Mouse (Mus musculus) bone marrow macrophage, adult 2 months (primary cell): ENCODE results near the gene Usp11. TPM values are rescaled to one million over a fixed set of nuclear protein-coding genes. Genes with fewer than 3 reads are reported as not detected.

Experiments used
- H3K27ac ChIP-seq: 2 replicates; pipeline ENCODE4 v1.5.1; 2012; ENCODE audit warnings: low read depth, low read length; ENCODE audit not compliant: insufficient read depth
- H3K4me1 ChIP-seq: 2 replicates; pipeline ENCODE4 v1.6.1; 2012; ENCODE audit warnings: low read length; ENCODE audit not compliant: control insufficient read depth, insufficient read depth
- H3K4me3 ChIP-seq: 2 replicates; pipeline ENCODE4 v1.5.1; 2012; ENCODE audit warnings: mild to moderate bottlenecking, low read length, moderate library complexity; ENCODE audit not compliant: insufficient read depth
- CTCF ChIP-seq: IDR thresholded peaks from 2 replicates; pipeline ENCODE4 v1.5.1; 2012; ENCODE audit warnings: low read depth, mild to moderate bottlenecking, low read length, moderate library complexity
- POLR2A ChIP-seq: IDR thresholded peaks from 2 replicates; pipeline ENCODE4 v1.6.1; 2012; ENCODE audit warnings: mild to moderate bottlenecking, low read depth, low read length, borderline replicate concordance
- polyA plus RNA-seq: library from polyadenylated mRNA; stranded (reverse); fragments of >200 nt; gene quantifications from 2 replicates; pipeline ENCODE4 v1.2.4, GENCODE M21; 2012; ENCODE audit not compliant: missing spikeins, insufficient read depth, insufficient read length

Gene Usp11
- polyA plus RNA-seq = 2.5 TPM in 2 replicates

GRCm38 (mm10) chrX:20703741-20704290 lies at the start of gene Usp11:
TSS of gene Usp11 (plus strand) at chrX:20703906.
- H3K4me3 ChIP-seq = peak within 1 kb of the TSS; percentile 74
- peak within 1 kb of the TSS; percentile 69 for H3K27ac ChIP-seq
- TF ChIP-seq POLR2A (no peak), CTCF (no peak)
- H3K4me1 ChIP-seq = peaks cover 16% of the 10 kb centered on the region

GRCm38 (mm10) chrX:20657593-20657992 lies 46.1 kb upstream of the Usp11 start:
- no peak overlapping the region for H3K27ac ChIP-seq
- H3K4me3 ChIP-seq = peak overlapping the region; percentile 58
- TF ChIP-seq CTCF (no peak), POLR2A (no peak)

GRCm38 (mm10) chrX:20658026-20658652 lies 45.6 kb upstream of the Usp11 start, which contains the start of gene Uba1:
TSS of gene Uba1 (plus strand) at chrX:20658326.
- Histone ChIP-seq H3K4me1 (no peaks in the 10 kb centered on the region), H3K4me3 (peak within 1 kb of the TSS; percentile 58), H3K27ac (peak within 1 kb of the TSS; percentile 65)
- no peak for TF ChIP-seq POLR2A
- TF ChIP-seq CTCF = no peak

More at GRCm38 (mm10) chrX:20657593-20657992, 46.1 kb upstream of the Usp11 start:
- no peaks in the 10 kb centered on the region for H3K4me1 ChIP-seq

GRCm38 (mm10) chrX:20658891-20659406 lies 44.8 kb upstream of the Usp11 start:
- H3K4me1 ChIP-seq = no peaks in the 10 kb centered on the region
- peak overlapping the region; percentile 58 for H3K4me3 ChIP-seq
- H3K27ac ChIP-seq = peak overlapping the region; percentile 65
- TF ChIP-seq POLR2A = no peak
- TF ChIP-seq CTCF = no peak

- Histone ChIP-seq H3K4me3 (no peak overlapping the region), H3K27ac (no peak overlapping the region), H3K4me1 (peaks cover 9% of the 10 kb centered on the region)
- TF ChIP-seq CTCF (no peak), POLR2A (no peak)
These were observed 41.4 kb upstream of the Usp11 start for GRCm38 (mm10) chrX:20662317-20662715.

- Histone ChIP-seq H3K4me3 (peak overlapping the region; percentile 88), H3K27ac (peak overlapping the region; percentile 60), H3K4me1 (peaks cover 9% of the 10 kb centered on the region)
- TF ChIP-seq POLR2A = no peak
- no peak for TF ChIP-seq CTCF
These were observed 40.8 kb upstream of the Usp11 start for GRCm38 (mm10) chrX:20662716-20663443.

- Histone ChIP-seq H3K27ac (no peak overlapping the region; the same call in 1 of the 2 replicates), H3K4me1 (peaks cover 9% of the 10 kb centered on the region)
- TF ChIP-seq CTCF (no peak), POLR2A (no peak)
These were observed 40.3 kb upstream of the Usp11 start for GRCm38 (mm10) chrX:20663444-20663790.

GRCm38 (mm10) chrX:20687519-20688067 lies 16.1 kb upstream of the Usp11 start, which contains the start of gene Cdk16:
TSS of gene Cdk16 (plus strand) at chrX:20687954.
- Histone ChIP-seq H3K4me3 (peak within 1 kb of the TSS; percentile 64), H3K4me1 (peaks cover 13% of the 10 kb centered on the region), H3K27ac (peak within 1 kb of the TSS; percentile 84)
- TF ChIP-seq POLR2A (no peak), CTCF (no peak)

More at GRCm38 (mm10) chrX:20663444-20663790, 40.3 kb upstream of the Usp11 start:
- H3K4me3 ChIP-seq = peak overlapping the region; percentile 88

- TF ChIP-seq CTCF = no peak
- no peak for TF ChIP-seq POLR2A
- H3K4me3 ChIP-seq = peak overlapping the region; percentile 64
- H3K27ac ChIP-seq = peak overlapping the region; percentile 84
- peaks cover 13% of the 10 kb centered on the region for H3K4me1 ChIP-seq
These were observed 15.6 kb upstream of the Usp11 start for GRCm38 (mm10) chrX:20688068-20688547.
